Mouse (Mus musculus) heart, embryonic 16.5 days (tissue): ENCODE data around the gene Mcam. TPM values are rescaled to one million over a fixed set of nuclear protein-coding genes. Genes with fewer than 3 reads are reported as not detected.

Experiments
- ATAC-seq: fragments of 200-750 bp; cut with Nextera tagmentation; replicated peaks from 2 replicates; pipeline ENCODE4 v1.8.0; 2017; ENCODE audit warnings: moderate number of reproducible peaks; ENCODE audit not compliant: insufficient read depth, low FRiP score; ENCODE audit errors: extremely low read depth
- H3K27ac ChIP-seq: fragments of 300-500 bp; sonication (generic); 2 replicates; pipeline ENCODE4 v1.5.1; 2014; ENCODE audit warnings: mild to moderate bottlenecking, low read length, control low read depth, moderate library complexity
- H3K27me3 ChIP-seq: fragments of 300-500 bp; sonication (generic); 2 replicates; pipeline ENCODE4 v1.6.1; 2014; ENCODE audit warnings: low read length, mixed read lengths; ENCODE audit not compliant: control insufficient read depth, insufficient read depth
- H3K36me3 ChIP-seq: fragments of 300-500 bp; sonication (generic); 2 replicates; pipeline ENCODE4 v1.6.1; 2014; ENCODE audit not compliant: control insufficient read depth, insufficient read depth
- H3K4me1 ChIP-seq: fragments of 300-500 bp; sonication (generic); 2 replicates; pipeline ENCODE4 v1.6.1; 2014; ENCODE audit warnings: low read length, mixed read lengths; ENCODE audit not compliant: control insufficient read depth, insufficient read depth
- H3K4me2 ChIP-seq: fragments of 300-500 bp; sonication (generic); 2 replicates; pipeline ENCODE4 v1.6.1; 2014; ENCODE audit warnings: low read depth, mild to moderate bottlenecking, control low read depth, low read length
- H3K4me3 ChIP-seq: fragments of 300-500 bp; sonication (generic); 2 replicates; pipeline ENCODE4 v1.5.1; 2014; ENCODE audit warnings: mild to moderate bottlenecking, control low read depth, low read length
- H3K9ac ChIP-seq: fragments of 300-500 bp; sonication (generic); 2 replicates; pipeline ENCODE4 v1.6.1; 2014; ENCODE audit warnings: low read length, control low read depth
- H3K9me3 ChIP-seq: fragments of 300-500 bp; sonication (generic); replicated peaks from 2 replicates; pipeline ENCODE4 v1.6.1; 2016; ENCODE audit warnings: low read length; ENCODE audit not compliant: control insufficient read depth
- WGBS: fragments of 180-500 bp; shearing (Covaris S2); extraction: QIAGEN DNeasy Blood & Tissue Kit; methylation state at CpG from one replicate; pipeline ENCODE4 v1.1.7; 2014; 5-methylcytosine and 5-hydroxymethylcytosine counted together
- polyA plus RNA-seq: library from polyadenylated mRNA; unstranded; fragments of >200 nt; fragmentation: Nextera tagmentation; extraction: Ambion mirVana; gene quantifications from 2 replicates; pipeline ENCODE4 v1.2.1, GENCODE M21; 2015

Mcam gene
- polyA plus RNA-seq, 1 experiment from 2014 or later, result 104 TPM

DNA sequence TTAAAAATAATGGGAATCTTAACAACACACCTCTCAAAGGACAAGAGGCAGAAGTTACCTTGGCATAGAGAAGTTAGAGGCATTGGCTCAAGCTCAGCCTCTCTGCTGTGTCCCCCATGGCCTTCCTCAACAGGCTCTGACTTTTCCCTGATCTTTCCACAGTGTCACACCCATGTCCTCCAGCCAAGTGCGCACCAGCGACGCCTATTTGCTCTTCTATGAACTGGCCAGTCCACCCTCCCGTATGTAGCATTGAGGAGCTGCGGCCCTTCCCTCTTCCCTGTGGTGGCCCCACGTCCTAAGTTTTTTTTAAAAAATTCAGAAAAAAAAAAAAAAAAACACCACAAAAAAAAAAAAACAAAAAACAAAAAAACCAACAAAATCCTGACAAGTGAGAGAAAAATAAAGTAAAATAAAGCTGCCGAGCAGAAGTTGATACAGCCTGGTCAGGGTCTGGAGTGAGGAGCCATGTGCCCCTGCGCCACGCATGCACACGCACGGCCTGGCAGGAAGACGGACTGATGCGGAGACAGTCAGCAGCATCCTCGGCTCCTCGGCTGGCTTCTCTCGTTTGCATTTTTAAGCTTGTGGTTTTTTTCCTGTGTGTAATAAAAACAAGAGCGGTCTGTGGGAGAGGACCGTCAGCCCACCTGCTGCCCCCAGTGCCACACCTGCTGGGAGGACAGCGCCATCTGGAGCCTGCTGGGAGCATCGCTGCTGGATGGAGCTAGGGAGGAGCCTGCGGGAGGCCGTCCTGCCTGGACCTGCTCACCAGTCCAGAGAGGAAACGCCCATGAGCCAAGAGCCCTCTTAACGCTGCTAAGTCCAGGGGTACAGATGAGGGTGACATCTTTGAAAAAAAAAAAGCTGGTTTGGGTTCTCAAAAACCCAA lies 40.4 kb upstream of the Mcam start:
- H3K4me1 ChIP-seq, result peaks cover 23% of the 10 kb centered on the region

DNA sequence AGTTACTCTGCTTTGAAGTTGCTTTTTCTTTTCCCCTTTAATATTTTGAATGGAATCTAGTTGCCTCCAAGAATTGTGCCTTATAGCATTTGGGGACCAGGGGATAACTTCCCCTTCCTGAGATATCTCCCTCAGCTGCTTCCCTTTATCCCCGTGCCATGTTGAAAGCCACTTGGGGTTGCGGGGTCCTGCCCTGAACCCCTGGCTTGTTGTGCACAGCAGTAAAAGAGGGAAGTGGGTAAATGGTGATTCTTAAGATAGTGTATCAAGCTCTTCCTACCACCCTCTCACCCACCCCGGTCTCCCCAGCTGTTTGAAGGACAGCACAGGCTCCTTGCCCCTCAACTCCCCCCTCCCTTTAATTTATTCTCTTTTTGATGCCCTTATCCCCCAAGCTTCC lies 39.5 kb upstream of the Mcam start:
- Histone ChIP-seq H3K4me2 (no peak overlapping the region), H3K27me3 (no peaks in the 10 kb centered on the region), H3K27ac (peak overlapping the region; percentile 26; the same call in 1 of the 2 replicates), H3K9me3 (no peaks in the 10 kb centered on the region), H3K4me3 (no peak overlapping the region), H3K4me1 (peaks cover 15% of the 10 kb centered on the region), H3K9ac (no peak overlapping the region), H3K36me3 (peaks cover 27% of the 10 kb centered on the region)
- 83% methylated on average over 3 of the region's 3 CpGs for WGBS
- no peak for ATAC-seq

More for the DNA sequence above, 40.4 kb upstream of the Mcam start:
- Histone ChIP-seq H3K9me3 (no peaks in the 10 kb centered on the region), H3K9ac (no peak overlapping the region), H3K27me3 (no peaks in the 10 kb centered on the region), H3K27ac (0 out of 2 replicates have a peak overlapping the region, but pooled peaks have one; percentile 2), H3K4me2 (no peak overlapping the region), H3K4me3 (no peak overlapping the region), H3K36me3 (peaks cover 27% of the 10 kb centered on the region)
- 37% methylated on average over 24 of the region's 24 CpGs for whole genome bisulfite sequencing
- ATAC-seq, result peak; percentile 56; the same call in 1 of the 2 replicates

GRCm38 (mm10) chr9:44095781-44096180 lies 38.5 kb upstream of the Mcam start:
- Histone ChIP-seq H3K4me1 (peaks cover 11% of the 10 kb centered on the region), H3K9ac (no peak overlapping the region), H3K4me3 (no peak overlapping the region), H3K27me3 (no peaks in the 10 kb centered on the region), H3K27ac (peak overlapping the region; percentile 89), H3K4me2 (no peak overlapping the region), H3K9me3 (no peaks in the 10 kb centered on the region), H3K36me3 (peaks cover 22% of the 10 kb centered on the region)
- ATAC-seq, result no peak
- WGBS, result 82% methylated on average over 9 of the region's 9 CpGs

- Histone ChIP-seq H3K4me3 (no peak overlapping the region), H3K4me2 (no peak overlapping the region), H3K27me3 (no peaks in the 10 kb centered on the region), H3K9ac (no peak overlapping the region), H3K27ac (peak overlapping the region; percentile 89), H3K9me3 (no peaks in the 10 kb centered on the region), H3K4me1 (peaks cover 11% of the 10 kb centered on the region), H3K36me3 (peaks cover 15% of the 10 kb centered on the region)
- ATAC-seq, result peak; percentile 67
- 22% methylated on average over 9 of the region's 9 CpGs for WGBS
Measured at GRCm38 (mm10) chr9:44096536-44096935, 37.7 kb upstream of the Mcam start.

- Histone ChIP-seq H3K4me2 (no peak within 1 kb of the TSS), H3K4me3 (no peak within 1 kb of the TSS), H3K9me3 (no peaks in the 10 kb centered on the region), H3K9ac (no peak within 1 kb of the TSS), H3K27ac (no peak within 1 kb of the TSS), H3K4me1 (no peaks in the 10 kb centered on the region; the same call in 1 of the 2 replicates), H3K27me3 (no peaks in the 10 kb centered on the region), H3K36me3 (peaks cover 3% of the 10 kb centered on the region; the same call in 1 of the 2 replicates)
- 75% methylated on average over 9 of the region's 9 CpGs for WGBS
- no peak for ATAC-seq
Measured at GRCm38 (mm10) chr9:44101490-44101889, 32.8 kb upstream of the Mcam start, which contains the start of gene Mfrp. Gene Mfrp (plus strand): TSS chr9:44101729.

- WGBS, result 86% methylated on average over 7 of the region's 7 CpGs
Measured at GRCm38 (mm10) chr9:44104881-44105280, 29.4 kb upstream of the Mcam start.

GRCm38 (mm10) chr9:44105781-44106180 lies 28.5 kb upstream of the Mcam start:
- H3K4me1 ChIP-seq, result peaks cover 34% of the 10 kb centered on the region
- 79% methylated on average over 10 of the region's 10 CpGs for WGBS

More at GRCm38 (mm10) chr9:44104881-44105280, 29.4 kb upstream of the Mcam start:
- peaks cover 3% of the 10 kb centered on the region; the same call in 1 of the 2 replicates for H3K36me3 ChIP-seq
- no peak for ATAC-seq
- H3K27ac ChIP-seq, result no peak overlapping the region
- H3K4me2 ChIP-seq, result no peak overlapping the region
- no peak overlapping the region for H3K4me3 ChIP-seq
- no peaks in the 10 kb centered on the region for H3K9me3 ChIP-seq
- peaks cover 28% of the 10 kb centered on the region for H3K4me1 ChIP-seq
- H3K27me3 ChIP-seq, result no peaks in the 10 kb centered on the region
- no peak overlapping the region for H3K9ac ChIP-seq

GRCm38 (mm10) chr9:44106182-44106581 lies 28.1 kb upstream of the Mcam start:
- no peaks in the 10 kb centered on the region for H3K9me3 ChIP-seq
- no peak overlapping the region for H3K27ac ChIP-seq
- no peak overlapping the region for H3K4me3 ChIP-seq
- H3K36me3 ChIP-seq, result peaks cover 3% of the 10 kb centered on the region; the same call in 1 of the 2 replicates
- WGBS, result 97% methylated on average over 7 of the region's 7 CpGs
- H3K27me3 ChIP-seq, result no peaks in the 10 kb centered on the region
- H3K4me1 ChIP-seq, result peaks cover 34% of the 10 kb centered on the region
- no peak overlapping the region for H3K9ac ChIP-seq
- H3K4me2 ChIP-seq, result no peak overlapping the region
- no peak for ATAC-seq

More at GRCm38 (mm10) chr9:44105781-44106180, 28.5 kb upstream of the Mcam start:
- H3K9ac ChIP-seq, result no peak overlapping the region
- peaks cover 3% of the 10 kb centered on the region; the same call in 1 of the 2 replicates for H3K36me3 ChIP-seq
- H3K4me2 ChIP-seq, result no peak overlapping the region
- no peak overlapping the region for H3K27ac ChIP-seq
- no peak overlapping the region for H3K4me3 ChIP-seq
- H3K9me3 ChIP-seq, result no peaks in the 10 kb centered on the region
- no peak for ATAC-seq
- H3K27me3 ChIP-seq, result no peaks in the 10 kb centered on the region

DNA sequence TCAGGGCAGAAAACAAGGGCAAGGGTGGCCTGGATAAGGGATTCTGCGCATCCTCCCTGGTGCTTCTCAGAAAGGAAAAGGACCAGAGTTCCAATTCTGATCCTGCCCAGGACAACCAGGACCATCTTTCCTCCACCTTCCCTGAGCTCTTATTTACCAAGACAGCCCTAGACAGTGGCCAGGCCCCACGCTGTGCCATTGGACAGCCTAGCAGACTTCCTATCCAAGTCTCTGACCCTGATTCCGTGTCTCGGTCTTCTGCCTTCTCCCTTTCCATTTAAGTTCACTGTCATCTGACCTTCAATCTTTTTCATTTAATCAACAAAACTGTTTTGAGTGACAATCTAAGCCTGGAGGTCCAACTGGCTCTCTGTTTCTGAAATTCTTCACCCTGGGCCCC lies 27.7 kb upstream of the Mcam start:
- Histone ChIP-seq H3K4me1 (peaks cover 34% of the 10 kb centered on the region), H3K27ac (peak overlapping the region; percentile 52), H3K9me3 (no peaks in the 10 kb centered on the region), H3K4me3 (no peak overlapping the region), H3K36me3 (peaks cover 3% of the 10 kb centered on the region; the same call in 1 of the 2 replicates), H3K27me3 (no peaks in the 10 kb centered on the region), H3K4me2 (peak overlapping the region; percentile 44; the same call in 1 of the 2 replicates), H3K9ac (no peak overlapping the region)
- 73% methylated on average over 4 of the region's 4 CpGs for WGBS
- ATAC-seq, result no peak
